In the genomic region with DNA sequence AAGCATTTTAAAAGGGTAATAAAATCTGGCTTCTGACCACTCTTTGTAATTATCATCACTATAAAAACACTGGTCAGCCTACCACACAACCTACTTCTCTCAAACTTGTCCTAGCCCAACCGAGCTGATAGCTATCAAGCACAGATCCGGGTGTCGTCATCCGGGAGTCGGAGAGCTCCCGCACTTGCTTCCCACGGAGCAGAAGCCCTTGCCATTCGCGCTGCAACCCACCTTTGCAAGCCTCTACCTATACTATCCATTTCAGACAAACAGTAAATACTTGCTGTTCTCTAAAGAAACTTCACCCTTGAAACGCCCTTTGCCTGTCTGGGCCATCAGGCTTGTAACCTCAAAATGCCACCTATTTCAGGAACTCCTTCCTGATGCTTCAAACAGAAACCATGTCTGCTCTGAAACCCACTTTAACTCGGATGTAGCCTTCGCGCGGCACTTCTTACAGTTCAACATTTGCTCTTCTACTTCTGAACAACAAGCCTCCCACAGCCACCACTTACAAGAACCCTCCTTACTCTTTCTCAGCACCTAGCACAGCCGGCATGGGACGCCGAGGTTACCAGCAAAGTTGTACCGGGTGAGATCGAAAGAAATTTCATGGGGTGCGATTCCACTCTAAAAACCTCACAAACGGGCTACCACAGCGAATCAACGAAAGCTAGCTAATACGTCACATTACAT, we compare ENCODE assay signal across 8 mouse cellular contexts. TPM values are rescaled to one million over a fixed set of nuclear protein-coding genes. Genes with fewer than 3 reads are reported as not detected.
DNase-seq lines count a peak whose midpoint lies in the region; ATAC-seq and TF ChIP-seq lines count a peak whose summit lies in the region.

No protein-coding gene starts in this region.

- peak overlapping the region; percentile 91 for H3K9ac ChIP-seq in forebrain, embryonic 11.5 days (ENCODE audit: low read length)
- H3K9ac ChIP-seq in intestine, embryonic 14.5 days (ENCODE audit: low read length) = peak overlapping the region; percentile 94
- H3K9ac ChIP-seq in liver, embryonic 15.5 days = peak overlapping the region; percentile 83
- peak overlapping the region; percentile 77 for H3K9ac ChIP-seq in neural tube, embryonic 15.5 days (replicated peaks)

- H3K27me3 ChIP-seq in forebrain, embryonic 11.5 days (ENCODE audit: control insufficient read depth, insufficient read depth, low read length) = peaks cover 25% of the 10 kb centered on the region
- H3K27me3 ChIP-seq in intestine, embryonic 14.5 days (replicated peaks; ENCODE audit: control insufficient read depth, insufficient read depth, low read length) = peaks cover 8% of the 10 kb centered on the region; the same call in 1 of the 2 replicates
- peaks cover 26% of the 10 kb centered on the region for H3K27me3 ChIP-seq in liver, embryonic 15.5 days
- H3K27me3 ChIP-seq in neural tube, embryonic 15.5 days (replicated peaks) = peaks cover 28% of the 10 kb centered on the region

- H3K4me2 ChIP-seq in forebrain, embryonic 11.5 days (ENCODE audit: low read depth, low read length, severe bottlenecking) = peak overlapping the region; percentile 62
- peak overlapping the region; percentile 63 for H3K4me2 ChIP-seq in intestine, embryonic 14.5 days (ENCODE audit: low read length)
- H3K4me2 ChIP-seq in liver, embryonic 15.5 days = peak overlapping the region; percentile 79
- H3K4me2 ChIP-seq in neural tube, embryonic 15.5 days = peak overlapping the region; percentile 64

- no peak for ATAC-seq in forebrain, embryonic 11.5 days (replicated peaks; ENCODE audit: low FRiP score)
- no peak for ATAC-seq in intestine, embryonic 14.5 days (replicated peaks; ENCODE audit: low FRiP score, low TSS enrichment, low read depth)
- no peak for ATAC-seq in liver, embryonic 15.5 days (ENCODE audit: insufficient read depth)
- no peak for ATAC-seq in neural tube, embryonic 15.5 days (ENCODE audit: low FRiP score)

- H3K4me1 ChIP-seq in forebrain, embryonic 11.5 days (replicated peaks; ENCODE audit: control insufficient read depth, insufficient read depth, low read length) = no peaks in the 10 kb centered on the region
- H3K4me1 ChIP-seq in intestine, embryonic 14.5 days (replicated peaks; ENCODE audit: control insufficient read depth, insufficient read depth, low read length) = no peaks in the 10 kb centered on the region
- H3K4me1 ChIP-seq in liver, embryonic 15.5 days (replicated peaks) = peaks cover 13% of the 10 kb centered on the region
- H3K4me1 ChIP-seq in neural tube, embryonic 15.5 days = peaks cover 4% of the 10 kb centered on the region

- peak overlapping the region; percentile 98 for H3K27ac ChIP-seq in layer of hippocampus, adult 2 months
- H3K27ac ChIP-seq in forebrain, embryonic 11.5 days (ENCODE audit: low read depth, low read length) = peak overlapping the region; percentile 97; the same call in 1 of the 2 replicates
- peak overlapping the region; percentile 99 for H3K27ac ChIP-seq in intestine, embryonic 14.5 days (ENCODE audit: low read depth)
- H3K27ac ChIP-seq in liver, embryonic 15.5 days (replicated peaks) = peak overlapping the region; percentile 98
- peak overlapping the region; percentile 97 for H3K27ac ChIP-seq in neural tube, embryonic 15.5 days (replicated peaks)

- TF ChIP-seq CTCF in layer of hippocampus, adult 2 months (conservative IDR thresholded peaks at IDR 0.05) = no peak

- H3K4me3 ChIP-seq in layer of hippocampus, adult 2 months = peak overlapping the region; percentile 66
- peak overlapping the region; percentile 57 for H3K4me3 ChIP-seq in forebrain, embryonic 11.5 days (ENCODE audit: low read depth, low read length)
- H3K4me3 ChIP-seq in intestine, embryonic 14.5 days (ENCODE audit: low read depth, low read length) = peak overlapping the region; percentile 53
- H3K4me3 ChIP-seq in liver, embryonic 15.5 days (replicated peaks) = peak overlapping the region; percentile 73
- peak overlapping the region; percentile 55 for H3K4me3 ChIP-seq in neural tube, embryonic 15.5 days (replicated peaks)

- H3K36me3 ChIP-seq in forebrain, embryonic 11.5 days (ENCODE audit: control insufficient read depth, insufficient read depth, low read length) = no peaks in the 10 kb centered on the region
- H3K36me3 ChIP-seq in intestine, embryonic 14.5 days (ENCODE audit: control insufficient read depth, insufficient read depth, low read length) = no peaks in the 10 kb centered on the region
- no peaks in the 10 kb centered on the region for H3K36me3 ChIP-seq in liver, embryonic 15.5 days (replicated peaks)
- H3K36me3 ChIP-seq in neural tube, embryonic 15.5 days = no peaks in the 10 kb centered on the region

- no peaks in the 10 kb centered on the region for H3K9me3 ChIP-seq in forebrain, embryonic 11.5 days (ENCODE audit: control insufficient read depth, low read length)
- H3K9me3 ChIP-seq in intestine, embryonic 14.5 days (ENCODE audit: control insufficient read depth, low read length) = no peaks in the 10 kb centered on the region
- H3K9me3 ChIP-seq in liver, embryonic 15.5 days (replicated peaks) = no peaks in the 10 kb centered on the region
- H3K9me3 ChIP-seq in neural tube, embryonic 15.5 days (replicated peaks) = no peaks in the 10 kb centered on the region

- WGBS in forebrain, embryonic 11.5 days = 23% methylated on average over 24 of the region's 24 CpGs
- 11% methylated on average over 24 of the region's 24 CpGs for WGBS in intestine, embryonic 14.5 days
- 16% methylated on average over 24 of the region's 24 CpGs for WGBS in liver, embryonic 15.5 days (ENCODE audit: insufficient replicate concordance)
- WGBS in neural tube, embryonic 15.5 days = 20% methylated on average over 24 of the region's 24 CpGs

- peak in 1 of 2 experiments; percentile 9 for DNase-seq in layer of hippocampus, adult 2 months (ENCODE audit: low spot score in 2 of 2)
- no peak for DNase-seq in layer of hippocampus, postnatal 10 days (ENCODE audit: low spot score in 2 of 2)
- DNase-seq in adrenal gland, adult 2 months = peak; percentile 39
- peak; percentile 51 for DNase-seq in forebrain, embryonic 11.5 days (ENCODE audit: low spot score)
- peak; percentile 63 for DNase-seq in intestine, embryonic 14.5 days (ENCODE audit: low spot score)
- DNase-seq in frontal cortex, adult 2 months (ENCODE audit: extremely low spot score in 1 of 2, low spot score in 1 of 2) = no peak

RNA-seq across cellular contexts. Expression of gene Zfx, which starts 2.2 kb away (rescaled TPM):
- total RNA-seq in layer of hippocampus, adult 2 months (2021) = 10 to 100 TPM; 34.2 to 38.4 TPM
- 10 to 100 TPM; 25.9 to 27.3 TPM for total RNA-seq in layer of hippocampus, postnatal 10 days (2021)
- total RNA-seq in adrenal gland, adult 2 months (2021) = 10 to 100 TPM; 19.6 to 28.6 TPM
- 1.7 and 1.8 TPM in 2 replicates for polyA plus RNA-seq in adrenal gland, adult 2 months (2012; rRNA removed)
- 26.6 and 32.3 TPM in 2 replicates for polyA plus RNA-seq in forebrain, embryonic 11.5 days (2014; fragmentation: Nextera tagmentation; extraction: Ambion mirVana)
- polyA plus RNA-seq in intestine, embryonic 14.5 days (2014; fragmentation: Nextera tagmentation; extraction: Ambion mirVana) = 30.0 and 32.8 TPM in 2 replicates
- 12.6 and 13.7 TPM in 2 replicates for polyA plus RNA-seq in liver, embryonic 15.5 days (2015; fragmentation: Nextera tagmentation; extraction: Ambion mirVana)
- polyA plus RNA-seq in neural tube, embryonic 15.5 days (2015; fragmentation: Nextera tagmentation; extraction: Ambion mirVana) = 16.6 and 20.8 TPM in 2 replicates
- polyA plus RNA-seq in frontal cortex, adult 2 months (2012; rRNA removed) = 11.3 and 11.4 TPM in 2 replicates

Comparison
In these comparisons a context has a peak if more than half of its experiments do, and no peak if none do; other contexts are left out.
1. DNase-seq: peak in adrenal gland, adult 2 months (single experiment), forebrain, embryonic 11.5 days (single experiment) and intestine, embryonic 14.5 days (single experiment); none in layer of hippocampus, postnatal 10 days (0 of 2) and frontal cortex, adult 2 months (0 of 2).
2. Peak in every context shown above with its lines, with median percentiles within 50 percentile points of each other: H3K27ac ChIP-seq, H3K4me3 ChIP-seq, H3K4me2 ChIP-seq and H3K9ac ChIP-seq.